Mouse (Mus musculus) MEL-GATA-1-ER (cell line): ENCODE data around the gene Gps2.
A peak's percentile ranks its signal among the peaks of the same experiment; 100 is the strongest.

Source experiments
- DNase-seq: peaks from one replicate; pipeline ENCODE4 v3.0.0-alpha.2; 2012; ENCODE audit warnings: low read depth; ENCODE audit errors: extremely low read depth

Gps2 gene

GRCm38 (mm10) chr11:69913554-69914371 lies at the start of gene Gps2:
Gene Gps2 (plus strand): TSS chr11:69913888.
- DNase-seq: peak; percentile 86

DNA sequence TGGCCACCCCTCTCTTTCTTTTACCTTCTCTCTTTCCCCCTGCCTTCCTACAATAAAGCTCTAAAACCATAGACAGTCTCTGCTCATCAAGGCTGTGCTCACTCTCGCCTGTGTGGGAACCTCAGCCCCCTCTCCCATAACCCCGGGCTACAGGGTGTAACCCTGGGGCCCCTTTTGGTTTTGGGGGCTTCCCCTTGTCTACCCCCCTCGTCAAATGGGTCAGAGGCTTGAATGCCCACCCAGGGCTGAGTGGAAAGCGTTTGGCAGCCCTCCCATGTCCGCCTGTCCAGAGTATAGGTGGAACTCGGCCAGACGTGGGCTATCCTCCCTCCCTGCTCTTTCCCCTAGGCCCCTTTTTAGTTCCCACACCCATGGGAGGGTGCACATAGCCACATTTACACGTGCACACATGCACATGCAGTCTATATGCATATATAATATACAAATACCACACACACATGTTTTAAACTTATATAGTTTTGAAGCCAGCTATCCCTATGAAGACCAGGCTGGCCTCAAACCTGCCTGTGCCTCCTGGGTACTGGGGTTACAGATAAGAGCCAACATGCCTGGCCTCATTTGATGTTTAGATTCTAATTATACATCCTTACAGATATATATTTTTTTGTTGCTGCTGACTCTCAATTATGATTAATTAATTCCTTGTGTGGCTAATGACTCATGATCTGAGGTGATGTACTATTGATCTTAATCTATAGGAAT lies 49.4 kb upstream of the Gps2 start:
- DNase-seq: no peak

GRCm38 (mm10) chr11:69865561-69865960 lies 48.1 kb upstream of the Gps2 start:
- no peak for DNase-seq

DNA sequence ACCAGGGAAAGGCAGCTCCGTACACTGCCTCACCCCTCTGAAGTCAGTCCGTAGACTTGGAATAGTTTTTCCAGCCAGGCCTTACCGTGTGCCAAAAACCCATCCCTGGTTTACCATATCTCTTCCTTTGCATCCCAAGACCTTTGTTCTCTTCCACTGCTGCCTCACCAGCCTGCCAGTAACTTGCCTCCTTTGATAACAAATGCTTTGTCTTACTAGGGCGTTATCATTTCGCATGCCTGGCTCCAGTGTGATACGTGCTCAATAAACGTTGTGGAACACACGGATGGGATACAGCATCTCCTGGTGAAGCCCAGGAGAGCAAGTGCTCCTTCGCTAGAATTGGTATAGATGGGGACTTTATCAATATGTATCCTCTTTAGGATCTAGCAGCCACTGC lies 46.4 kb upstream of the Gps2 start:
- DNase-seq: no peak

GRCm38 (mm10) chr11:69870289-69871069 lies 43.2 kb upstream of the Gps2 start:
- DNase-seq: no peak

- no peak for DNase-seq
Measured at GRCm38 (mm10) chr11:69871822-69872221, 41.9 kb upstream of the Gps2 start.

- no peak for DNase-seq
Measured at GRCm38 (mm10) chr11:69872451-69872850, 41.2 kb upstream of the Gps2 start.

GRCm38 (mm10) chr11:69876186-69876585 lies 37.5 kb upstream of the Gps2 start:
- peak; percentile 83 for DNase-seq

DNA sequence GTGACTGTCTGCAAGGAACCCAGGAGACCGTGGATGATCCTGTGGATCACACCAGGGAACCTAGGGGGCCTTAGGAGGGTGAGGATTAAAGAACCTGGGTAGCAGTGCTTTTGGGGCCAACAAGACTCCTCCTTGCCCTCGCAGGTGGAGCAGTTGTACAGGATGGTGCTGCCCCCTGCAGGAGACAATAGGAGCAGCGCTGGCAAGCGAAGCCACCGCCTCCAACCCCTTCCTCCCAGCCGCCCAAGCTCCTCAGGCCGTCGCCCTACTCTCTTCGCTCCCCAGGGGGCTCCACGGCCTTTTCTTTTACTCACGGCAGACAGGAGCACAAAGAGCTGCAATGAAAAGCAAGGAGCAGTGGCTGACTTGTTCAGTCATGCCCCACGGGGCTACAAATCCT lies 36.8 kb upstream of the Gps2 start:
- DNase-seq: peak; percentile 72

DNA sequence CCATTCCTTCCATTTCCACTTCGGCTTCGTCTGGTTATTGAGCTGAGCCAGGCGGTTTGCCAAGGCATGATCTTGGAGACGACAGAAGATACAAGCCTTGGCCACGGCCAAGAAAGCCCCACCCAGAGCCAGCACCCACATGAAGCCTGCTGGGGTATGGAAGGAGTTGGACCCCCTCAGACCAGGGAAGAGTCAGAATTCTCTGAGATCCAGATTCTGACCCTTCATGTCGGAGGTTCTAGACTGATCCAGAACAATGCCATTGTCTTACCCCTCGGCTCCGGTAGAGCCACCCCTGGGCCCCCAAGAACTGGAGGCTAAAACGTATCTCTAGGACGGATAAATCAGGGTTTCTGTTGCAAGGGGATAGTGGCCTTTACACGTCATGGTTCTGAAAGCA lies 35.8 kb upstream of the Gps2 start, which contains the start of gene Tmem95:
Tmem95 (minus strand) TSS at position 141 of the 400 bp plus-strand sequence.
- no peak for DNase-seq

- DNase-seq: no peak
Measured at GRCm38 (mm10) chr11:69878399-69878798, 35.3 kb upstream of the Gps2 start.

- peak; percentile 66 for DNase-seq
Measured at GRCm38 (mm10) chr11:69878952-69879351, 34.7 kb upstream of the Gps2 start.

DNA sequence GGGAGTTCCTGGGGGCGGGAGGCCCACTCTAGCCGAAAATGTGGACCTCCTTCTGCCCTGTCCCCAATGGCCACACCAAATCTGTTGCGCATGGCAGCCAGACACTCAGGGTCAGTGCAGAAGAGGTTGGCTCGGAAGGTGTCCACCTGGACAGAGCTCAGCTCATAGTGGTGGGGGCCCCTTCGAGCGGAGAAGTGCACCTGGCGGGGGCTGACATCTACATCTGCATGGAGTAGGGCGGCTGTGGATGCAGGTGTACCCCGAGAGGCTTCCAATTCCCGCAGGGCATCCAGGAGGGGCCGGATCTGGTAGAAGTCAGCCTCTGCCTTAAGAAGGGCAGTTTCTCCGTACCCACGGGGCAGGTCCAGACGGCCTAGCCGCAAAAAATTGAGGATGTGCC lies 34.0 kb upstream of the Gps2 start:
- DNase-seq: no peak

DNA sequence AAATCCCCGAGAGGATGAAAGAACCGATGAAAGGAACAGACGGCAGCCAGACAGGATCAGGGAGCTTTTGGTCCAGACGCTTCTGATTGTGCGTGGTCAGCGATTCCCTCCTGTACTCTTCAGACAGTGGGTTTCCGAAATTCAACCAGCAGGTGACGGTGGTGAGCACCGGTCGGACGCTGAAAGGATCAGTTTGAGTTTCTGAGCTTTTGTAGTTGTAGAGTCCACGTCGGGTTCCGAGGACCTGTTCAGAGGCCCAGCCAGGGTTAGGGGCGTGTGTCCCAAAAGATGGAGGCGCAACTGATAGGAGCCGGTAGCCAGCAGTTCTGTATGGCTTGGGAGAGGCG lies 33.2 kb upstream of the Gps2 start:
- DNase-seq: no peak

- DNase-seq: no peak
Measured at GRCm38 (mm10) chr11:69880853-69881603, 32.7 kb upstream of the Gps2 start, which contains the start of gene Kctd11. Gene Kctd11 (minus strand): TSS chr11:69881406.

DNA sequence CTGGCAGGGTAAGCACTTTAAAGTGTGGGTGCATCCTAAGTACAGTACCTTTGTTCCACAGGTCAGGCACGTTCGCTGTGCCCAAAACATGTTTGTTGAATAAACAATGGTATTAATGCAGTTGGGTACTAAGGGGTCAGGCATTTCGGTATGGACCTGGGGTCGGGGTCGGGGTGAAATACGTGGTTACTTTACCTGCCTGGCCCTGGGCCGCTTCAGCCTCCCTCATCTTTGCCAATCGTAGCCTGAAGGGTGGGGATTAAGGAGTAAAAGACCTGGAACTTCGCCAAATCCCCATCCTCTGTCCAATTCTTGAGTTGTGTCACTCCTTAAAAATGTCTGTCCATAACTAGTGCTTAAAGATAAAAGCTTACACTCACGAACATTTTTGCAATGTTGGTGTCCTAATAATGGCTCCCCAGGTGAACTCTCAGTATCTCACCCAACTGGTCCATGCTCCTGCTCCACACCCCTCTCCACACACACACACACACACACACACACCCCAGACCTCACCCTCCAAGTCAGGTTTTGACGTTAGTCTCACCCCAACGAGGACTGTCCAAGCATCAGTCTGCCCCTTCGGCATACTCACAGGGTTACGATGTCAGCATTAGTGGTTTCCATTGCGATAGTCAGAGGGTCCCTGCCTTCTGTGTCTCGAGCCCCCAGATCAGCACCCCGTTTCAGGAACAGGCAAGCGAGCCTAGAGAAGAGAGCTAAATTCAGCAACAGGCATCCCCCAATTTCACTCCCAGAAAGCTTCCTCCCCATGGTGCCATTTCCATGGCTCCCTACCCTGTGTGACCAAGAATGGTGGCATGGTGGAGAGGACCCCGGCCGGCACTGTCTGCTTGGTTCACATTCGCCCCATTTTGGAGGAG lies 31.7 kb upstream of the Gps2 start:
- no peak for DNase-seq

GRCm38 (mm10) chr11:69883066-69883465 lies 30.6 kb upstream of the Gps2 start:
- no peak for DNase-seq

- no peak for DNase-seq
Measured at GRCm38 (mm10) chr11:69883527-69884151, 30.0 kb upstream of the Gps2 start.

- DNase-seq: no peak
Measured at GRCm38 (mm10) chr11:69884240-69884639, 29.4 kb upstream of the Gps2 start.

DNA sequence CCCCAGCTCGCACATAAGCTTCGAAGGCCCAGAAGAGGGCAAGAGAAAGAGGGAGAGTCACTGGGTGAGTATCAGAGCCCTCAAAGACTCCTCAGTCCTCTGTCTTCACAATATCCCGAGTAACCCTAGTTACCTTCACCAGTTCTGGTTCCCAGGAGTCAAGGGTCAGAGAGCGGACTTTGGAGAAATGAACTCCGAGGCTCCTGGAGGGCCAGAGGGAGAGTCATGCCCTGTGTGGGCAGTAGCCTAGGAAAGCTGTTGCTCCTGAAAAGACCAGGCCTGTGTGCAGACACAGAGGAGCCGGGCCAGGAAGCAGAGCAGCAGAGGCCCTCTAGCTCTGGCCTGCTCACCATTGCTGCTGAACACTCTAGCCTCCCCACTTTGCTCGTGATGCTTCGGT lies 29.0 kb upstream of the Gps2 start:
- no peak for DNase-seq
